27 mouse cellular contexts compared by ENCODE assay signal in the genomic region with DNA sequence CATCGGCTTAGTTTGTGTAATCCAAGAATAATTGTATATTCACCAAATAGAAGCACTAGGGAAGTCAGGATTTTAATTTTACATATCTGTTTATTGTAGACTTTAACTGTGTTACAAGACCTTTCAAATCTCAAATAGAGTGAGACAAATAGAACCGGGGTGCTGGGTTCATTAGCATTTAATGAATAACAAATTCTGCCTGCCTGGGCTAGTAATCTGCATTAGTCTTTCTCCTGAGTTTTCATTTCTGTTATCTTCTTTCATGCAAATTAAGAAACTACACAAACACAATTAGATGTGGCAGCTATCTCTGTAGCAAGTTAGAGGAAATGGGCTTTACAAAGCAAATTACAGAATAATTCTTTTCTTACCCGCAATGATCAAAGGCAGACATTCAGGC.
DNase-seq lines count a peak whose midpoint lies in the region; ATAC-seq lines count a peak whose summit lies in the region.
"Had no signal": no experiment of that assay in that cellular context is flagged by ENCODE, and none has a peak within 500 bp of the region (broad histone marks: within the 10 kb centered on the region; RNA-seq: fewer than 3 reads in every experiment).

No protein-coding gene starts in this region.

- no peak overlapping the region for H3K4me2 ChIP-seq in forebrain, embryonic 12.5 days
- H3K4me2 ChIP-seq in forebrain, embryonic 15.5 days (replicated peaks), result no peak overlapping the region
- no peak overlapping the region for H3K4me2 ChIP-seq in hindbrain, embryonic 16.5 days (ENCODE audit: low read length)
- no peak overlapping the region for H3K4me2 ChIP-seq in midbrain, embryonic 16.5 days (ENCODE audit: low read length)
- H3K4me2 ChIP-seq: embryonic facial prominence, embryonic 15.5 days; heart, embryonic 12.5 days; kidney, embryonic 15.5 days; limb, embryonic 13.5 days; liver, embryonic 12.5 days; neural tube, embryonic 15.5 days had no signal

- no peak overlapping the region for H3K4me3 ChIP-seq in forebrain, embryonic 12.5 days (replicated peaks)
- H3K4me3 ChIP-seq in forebrain, embryonic 15.5 days, result no peak overlapping the region
- no peak overlapping the region for H3K4me3 ChIP-seq in hindbrain, embryonic 16.5 days (ENCODE audit: low read length)
- no peak overlapping the region for H3K4me3 ChIP-seq in midbrain, embryonic 16.5 days (ENCODE audit: low read depth, low read length)
- H3K4me3 ChIP-seq: embryonic facial prominence, embryonic 15.5 days; heart, embryonic 12.5 days; kidney, embryonic 15.5 days; limb, embryonic 13.5 days; liver, embryonic 12.5 days; neural tube, embryonic 15.5 days had no signal

- H3K4me1 ChIP-seq in forebrain, embryonic 12.5 days, result peaks cover 11% of the 10 kb centered on the region
- peaks cover 15% of the 10 kb centered on the region for H3K4me1 ChIP-seq in forebrain, embryonic 15.5 days
- no peaks in the 10 kb centered on the region for H3K4me1 ChIP-seq in hindbrain, embryonic 16.5 days (ENCODE audit: control insufficient read depth, insufficient read depth, low read depth, low read length)
- peaks cover 4% of the 10 kb centered on the region for H3K4me1 ChIP-seq in midbrain, embryonic 16.5 days (ENCODE audit: control insufficient read depth, insufficient read depth, low read length)
- H3K4me1 ChIP-seq: embryonic facial prominence, embryonic 15.5 days; heart, embryonic 12.5 days; kidney, embryonic 15.5 days; limb, embryonic 13.5 days; liver, embryonic 12.5 days had no signal

- no peaks in the 10 kb centered on the region for H3K9me3 ChIP-seq in forebrain, embryonic 12.5 days
- H3K9me3 ChIP-seq in forebrain, embryonic 15.5 days, result no peaks in the 10 kb centered on the region
- H3K9me3 ChIP-seq in hindbrain, embryonic 16.5 days (ENCODE audit: control insufficient read depth, low read length), result no peaks in the 10 kb centered on the region
- H3K9me3 ChIP-seq in midbrain, embryonic 16.5 days (replicated peaks; ENCODE audit: control insufficient read depth, low read length, poor library complexity, severe bottlenecking), result no peaks in the 10 kb centered on the region
- H3K9me3 ChIP-seq: embryonic facial prominence, embryonic 15.5 days; heart, embryonic 12.5 days; kidney, embryonic 15.5 days; limb, embryonic 13.5 days; liver, embryonic 12.5 days; neural tube, embryonic 15.5 days had no signal

- H3K27me3 ChIP-seq in forebrain, embryonic 12.5 days, result no peaks in the 10 kb centered on the region
- H3K27me3 ChIP-seq in forebrain, embryonic 15.5 days, result no peaks in the 10 kb centered on the region
- no peaks in the 10 kb centered on the region for H3K27me3 ChIP-seq in hindbrain, embryonic 16.5 days (replicated peaks; ENCODE audit: control insufficient read depth, insufficient read depth, low read length)
- H3K27me3 ChIP-seq in midbrain, embryonic 16.5 days (ENCODE audit: control insufficient read depth, insufficient read depth, low read depth, low read length), result no peaks in the 10 kb centered on the region
- H3K27me3 ChIP-seq: embryonic facial prominence, embryonic 15.5 days; heart, embryonic 12.5 days; kidney, embryonic 15.5 days; limb, embryonic 13.5 days; liver, embryonic 12.5 days; neural tube, embryonic 15.5 days had no signal

- peak; percentile 61; the same call in 1 of the 2 replicates for ATAC-seq in forebrain, embryonic 12.5 days (ENCODE audit: low FRiP score)
- peak; percentile 88 for ATAC-seq in forebrain, embryonic 15.5 days (replicated peaks)
- peak; percentile 50; the same call in 1 of the 2 replicates for ATAC-seq in hindbrain, embryonic 16.5 days
- ATAC-seq in midbrain, embryonic 16.5 days, result peak; percentile 79
- ATAC-seq: activated CD4-positive, CD25-positive, alpha-beta regulatory T cell, adult 4 months; intestine, postnatal 0 days; liver, embryonic 12.5 days had no signal

- H3K9ac ChIP-seq in forebrain, embryonic 12.5 days, result no peak overlapping the region
- H3K9ac ChIP-seq in forebrain, embryonic 15.5 days (replicated peaks), result no peak overlapping the region
- no peak overlapping the region for H3K9ac ChIP-seq in hindbrain, embryonic 16.5 days (ENCODE audit: low read depth, low read length)
- no peak overlapping the region for H3K9ac ChIP-seq in midbrain, embryonic 16.5 days (ENCODE audit: low read depth, low read length)
- H3K9ac ChIP-seq: embryonic facial prominence, embryonic 15.5 days; heart, embryonic 12.5 days; kidney, embryonic 15.5 days; limb, embryonic 13.5 days; liver, embryonic 12.5 days; neural tube, embryonic 15.5 days had no signal

- no peak for DNase-seq in cerebellum, adult 18-20 months
- no peak for DNase-seq in cerebellum, adult 9-11 months
- no peak for DNase-seq in embryo, embryonic 9.5 days (ENCODE audit: extremely low spot score)
- DNase-seq: adrenal gland, postnatal 36 days; cerebellum, adult 11-12 months; cerebellum, postnatal 36 days; gastrocnemius, postnatal 14 days; heart, adult 11 months; heart, postnatal 10 days; kidney, postnatal 36 days; lung, adult 18-20 months; lung, postnatal 10 days; right cerebral cortex, adult 18-20 months; right cerebral cortex, postnatal 4 days; thymus, postnatal 25 days had no signal

- H3K27ac ChIP-seq in forebrain, embryonic 12.5 days, result no peak overlapping the region
- no peak overlapping the region; the same call in 1 of the 2 replicates for H3K27ac ChIP-seq in forebrain, embryonic 15.5 days (replicated peaks)
- H3K27ac ChIP-seq in hindbrain, embryonic 16.5 days (ENCODE audit: low read depth, low read length), result no peak overlapping the region
- H3K27ac ChIP-seq in midbrain, embryonic 16.5 days (ENCODE audit: low read length), result no peak overlapping the region
- H3K27ac ChIP-seq: embryonic facial prominence, embryonic 15.5 days; kidney, embryonic 15.5 days; limb, embryonic 13.5 days; liver, embryonic 12.5 days; neural tube, embryonic 15.5 days had no signal

- H3K36me3 ChIP-seq in forebrain, embryonic 12.5 days (replicated peaks), result no peaks in the 10 kb centered on the region
- no peaks in the 10 kb centered on the region for H3K36me3 ChIP-seq in forebrain, embryonic 15.5 days
- H3K36me3 ChIP-seq in hindbrain, embryonic 16.5 days (ENCODE audit: control insufficient read depth, insufficient read depth, low read length), result no peaks in the 10 kb centered on the region
- no peaks in the 10 kb centered on the region for H3K36me3 ChIP-seq in midbrain, embryonic 16.5 days (ENCODE audit: control insufficient read depth, insufficient read depth, low read length)
- H3K36me3 ChIP-seq: embryonic facial prominence, embryonic 15.5 days; heart, embryonic 12.5 days; kidney, embryonic 15.5 days; limb, embryonic 13.5 days; liver, embryonic 12.5 days; neural tube, embryonic 15.5 days had no signal

- 20% methylated on average over 3 of the region's 3 CpGs for WGBS in forebrain, embryonic 12.5 days
- whole genome bisulfite sequencing in forebrain, embryonic 15.5 days, result 11% methylated on average over 3 of the region's 3 CpGs
- WGBS in hindbrain, embryonic 16.5 days, result 26% methylated on average over 3 of the region's 3 CpGs
- 13% methylated on average over 3 of the region's 3 CpGs for WGBS in midbrain, embryonic 16.5 days
